Mouse (Mus musculus) liver, adult 2 months (tissue): ENCODE results near the gene Mboat1.

Experiments used
- CTCF ChIP-seq: fragments of 200-500 bp; IDR thresholded peaks from 2 replicates; pipeline ENCODE4 v1.5.1; 2011; ENCODE audit warnings: low read depth, low read length, control low read depth
- POLR2A ChIP-seq: fragments of 200-500 bp; IDR thresholded peaks from 2 replicates; pipeline ENCODE4 v1.6.1; 2011; ENCODE audit warnings: low read length, control low read depth; ENCODE audit not compliant: insufficient read depth; ENCODE audit errors: extremely low read depth

- TF ChIP-seq POLR2A (no peak), CTCF (no peak)
Observed at GRCm38 (mm10) chr13:30140149-30140548, 3.9 kb downstream of the Mboat1 start.
